Comparison of ENCODE assay signal across 22 mouse cellular contexts in genomic region chr17:17738635-17739034, GRCm38 (mm10). TPM values are rescaled to one million over a fixed set of nuclear protein-coding genes. Genes with fewer than 3 reads are reported as not detected.
"Had no signal": no experiment of that assay in that cellular context is flagged by ENCODE, and none has a peak within 500 bp of the region (broad histone marks: within the 10 kb centered on the region; RNA-seq: fewer than 3 reads in every experiment).

No protein-coding gene starts in this region.

- H3K27ac ChIP-seq: midbrain, embryonic 13.5 days; midbrain, embryonic 15.5 days; neural tube, embryonic 12.5 days; stomach, embryonic 15.5 days; stomach, postnatal 0 days had no signal

- H3K27me3 ChIP-seq: midbrain, embryonic 13.5 days; midbrain, embryonic 15.5 days; neural tube, embryonic 12.5 days; stomach, embryonic 15.5 days had no signal

- H3K4me1 ChIP-seq: midbrain, embryonic 13.5 days; midbrain, embryonic 15.5 days; neural tube, embryonic 12.5 days; stomach, embryonic 15.5 days had no signal

- H3K4me3 ChIP-seq: midbrain, embryonic 13.5 days; midbrain, embryonic 15.5 days; neural tube, embryonic 12.5 days; stomach, embryonic 15.5 days had no signal

- DNase-seq: lung, adult 18-20 months; lung, embryonic 14.5 days; lung, postnatal 10 days; lung, postnatal 4 days; right cerebral cortex, postnatal 14 days; thymus, adult 2 months; thymus, postnatal 25 days; thymus, postnatal 4 days had no signal

- H3K36me3 ChIP-seq: midbrain, embryonic 13.5 days; midbrain, embryonic 15.5 days; neural tube, embryonic 12.5 days; stomach, embryonic 15.5 days had no signal

RNA-seq across cellular contexts. Expression of gene Vmn2r90, which starts 35.1 kb away (rescaled TPM):
- total RNA-seq: megakaryocyte, adult 5-6 weeks; megakaryocyte-erythroid progenitor cell, adult 5-6 weeks; midbrain, postnatal 0 days; monocyte, adult 5-6 weeks; neutrophil, adult 5-6 weeks had no signal
- polyA plus RNA-seq: lung, embryonic 14.5 days; lung, embryonic 16.5 days; midbrain, embryonic 11.5 days; midbrain, embryonic 13.5 days; midbrain, embryonic 15.5 days; neural tube, embryonic 12.5 days; neural tube, embryonic 14.5 days; stomach, embryonic 15.5 days; stomach, postnatal 0 days; thymus, adult 2 months; urinary bladder, adult 2 months had no signal
